Mouse (Mus musculus) megakaryocyte-erythroid progenitor cell, adult 5 weeks (primary cell): ENCODE results near the gene Acsf3. TPM values are rescaled to one million over a fixed set of nuclear protein-coding genes. Genes with fewer than 3 reads are reported as not detected.

Experiments
- polyA plus RNA-seq: library from polyadenylated mRNA; stranded (reverse); fragments of >175 nt; gene quantifications from 2 replicates; pipeline ENCODE4 v1.2.3, GENCODE M21; 2012

The Acsf3 gene
- polyA plus RNA-seq, result 31.1 and 32.5 TPM in 2 replicates

GRCm38 (mm10) chr8:122775285-122776155, at the start of gene Acsf3:
Acsf3 (plus strand) TSS chr8:122775486.

GRCm38 (mm10) chr8:122847829-122848561, 72.7 kb downstream of the Acsf3 start, which contains the start of gene Cdh15:
Cdh15 (plus strand) TSS chr8:122847966.

Other genes with a start within 250 kb of the Acsf3 start
- gene Piezo1, start 224.2 kb upstream of the Acsf3 start, polyA plus RNA-seq, result 76.7 and 90.2 TPM in 2 replicates
- 400 and 435 TPM in 2 replicates for gene Cdt1, start 207.5 kb upstream of the Acsf3 start, polyA plus RNA-seq
- gene Aprt, start 198.6 kb upstream of the Acsf3 start, polyA plus RNA-seq, result 259 and 276 TPM in 2 replicates
- gene Galns, start 164.0 kb upstream of the Acsf3 start, polyA plus RNA-seq, result 23.7 and 36.9 TPM in 2 replicates
- gene Trappc2l, start 163.8 kb upstream of the Acsf3 start, polyA plus RNA-seq, result 0.58 and 1.0 TPM in 2 replicates
- 0.07 TPM in 1 of 2 replicates, not detected in the other for gene Pabpn1l, start 152.7 kb upstream of the Acsf3 start, polyA plus RNA-seq
- gene Cbfa2t3, start 76.4 kb upstream of the Acsf3 start, polyA plus RNA-seq, result 112 and 122 TPM in 2 replicates
- 0.02 TPM in 2 replicates for gene Cdh15, start 72.5 kb downstream of the Acsf3 start, polyA plus RNA-seq